Comparison of ENCODE assay signal across 8 mouse cellular contexts in the genomic region with DNA sequence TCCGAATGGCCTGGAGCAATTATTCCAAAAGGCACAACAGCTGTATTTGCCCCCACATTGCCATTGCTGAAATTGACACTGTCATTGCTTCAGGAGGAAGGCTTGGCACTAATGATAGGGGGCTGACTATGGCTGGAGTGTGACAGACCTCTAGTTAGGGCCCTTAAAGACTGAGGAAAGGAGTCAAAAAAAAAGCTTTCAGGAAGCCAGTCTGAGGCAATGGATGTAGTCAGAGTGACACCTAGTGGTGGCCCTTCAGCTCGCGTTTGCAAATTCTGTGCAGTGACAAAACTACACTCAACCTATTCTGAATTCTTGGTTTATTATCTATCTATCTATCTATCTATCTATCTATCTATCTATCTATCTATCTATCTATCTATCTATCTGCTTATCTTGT. TPM values are rescaled to one million over a fixed set of nuclear protein-coding genes. Genes with fewer than 3 reads are reported as not detected.
DNase-seq lines count a peak whose midpoint lies in the region; ATAC-seq and TF ChIP-seq lines count a peak whose summit lies in the region.
"Had no signal": no experiment of that assay in that cellular context is flagged by ENCODE, and none has a peak within 500 bp of the region (broad histone marks: within the 10 kb centered on the region; RNA-seq: fewer than 3 reads in every experiment).

No protein-coding gene starts in this region.

- H3K79me2 ChIP-seq in CH12.LX (replicated peaks; ENCODE audit: control insufficient read depth, extremely low read depth, insufficient read depth, poor library complexity, severe bottlenecking): no peaks in the 10 kb centered on the region

- 31% methylated on average over 3 of the region's 3 CpGs for WGBS in intestine, embryonic 14.5 days
- 33% methylated on average over 3 of the region's 3 CpGs for whole genome bisulfite sequencing in intestine, embryonic 15.5 days
- 25% methylated on average over 3 of the region's 3 CpGs for WGBS in forebrain, embryonic 16.5 days
- WGBS in limb, embryonic 11.5 days: 25% methylated on average over 3 of the region's 3 CpGs

- H3K4me2 ChIP-seq in intestine, embryonic 14.5 days (ENCODE audit: low read length): no peak overlapping the region
- H3K4me2 ChIP-seq in intestine, embryonic 15.5 days (replicated peaks): no peak overlapping the region
- H3K4me2 ChIP-seq in CH12.LX (ENCODE audit: insufficient read depth, low read depth, poor library complexity, severe bottlenecking): no peak overlapping the region
- no peak overlapping the region for H3K4me2 ChIP-seq in forebrain, embryonic 16.5 days (ENCODE audit: low read length)
- no peak overlapping the region for H3K4me2 ChIP-seq in limb, embryonic 11.5 days (ENCODE audit: low read depth, severe bottlenecking)

- no peak for TF ChIP-seq POLR2A in CH12.LX (IDR thresholded peaks at IDR 0.05; ENCODE audit: low read depth, low read length)

- no peak for ATAC-seq in intestine, embryonic 14.5 days (replicated peaks; ENCODE audit: low FRiP score, low TSS enrichment, low read depth)
- ATAC-seq in intestine, embryonic 15.5 days: no peak
- 0 out of 2 replicates have a peak, but pooled peaks have one; percentile 43 for ATAC-seq in forebrain, embryonic 16.5 days
- no peak for ATAC-seq in limb, embryonic 11.5 days (ENCODE audit: insufficient number of reproducible peaks, low FRiP score, low TSS enrichment, low read depth)

- no peaks in the 10 kb centered on the region for H3K27me3 ChIP-seq in intestine, embryonic 14.5 days (replicated peaks; ENCODE audit: control insufficient read depth, insufficient read depth, low read length)
- H3K27me3 ChIP-seq in intestine, embryonic 15.5 days (replicated peaks): no peaks in the 10 kb centered on the region
- H3K27me3 ChIP-seq in CH12.LX (replicated peaks): no peaks in the 10 kb centered on the region
- no peaks in the 10 kb centered on the region for H3K27me3 ChIP-seq in forebrain, embryonic 16.5 days (replicated peaks; ENCODE audit: control insufficient read depth, insufficient read depth, low read length)
- no peaks in the 10 kb centered on the region for H3K27me3 ChIP-seq in limb, embryonic 11.5 days (ENCODE audit: control insufficient read depth, insufficient read depth, low read length)

- no peak overlapping the region for H3K27ac ChIP-seq in intestine, embryonic 14.5 days (ENCODE audit: low read depth)
- H3K27ac ChIP-seq in intestine, embryonic 15.5 days: no peak overlapping the region
- H3K27ac ChIP-seq in CH12.LX (ENCODE audit: insufficient read depth, low read depth): no peak overlapping the region
- no peak overlapping the region for H3K27ac ChIP-seq in forebrain, embryonic 16.5 days (ENCODE audit: low read length)
- H3K27ac ChIP-seq in limb, embryonic 11.5 days (replicated peaks; ENCODE audit: low read depth, low read length): no peak overlapping the region

- in situ Hi-C loops in CH12.LX (cut with MboI; ENCODE audit: low pct_ligation_motif_present, low pct_unique_long_range_greater_than_20kb, low sequenced_read_pairs): loop anchor here (25.0 kb wide), 1 partner anchor 515 kb away; the partner anchor contains the start of gene Ttc12

- H3K36me3 ChIP-seq in intestine, embryonic 14.5 days (ENCODE audit: control insufficient read depth, insufficient read depth, low read length): no peaks in the 10 kb centered on the region
- no peaks in the 10 kb centered on the region for H3K36me3 ChIP-seq in intestine, embryonic 15.5 days
- H3K36me3 ChIP-seq in CH12.LX (replicated peaks in 1 of 2; ENCODE audit: control insufficient read depth in 1 of 2, insufficient read depth in 1 of 2, low read length in 1 of 2): no peaks in the 10 kb centered on the region
- H3K36me3 ChIP-seq in forebrain, embryonic 16.5 days (ENCODE audit: control insufficient read depth, insufficient read depth): no peaks in the 10 kb centered on the region
- H3K36me3 ChIP-seq in limb, embryonic 11.5 days (ENCODE audit: control insufficient read depth, insufficient read depth, low read length): no peaks in the 10 kb centered on the region

- peak; percentile 79 for DNase-seq in intestine, embryonic 14.5 days (ENCODE audit: low spot score)
- peak; percentile 51 for DNase-seq in CH12.LX (ENCODE audit: extremely low read depth)
- peak; percentile 25 for DNase-seq in adrenal gland, adult 2 months
- peak; percentile 72 for DNase-seq in limb, embryonic 11.5 days (ENCODE audit: low spot score)
- DNase-seq in right cerebral cortex, postnatal 36 days (ENCODE audit: low spot score in 2 of 2): peak; percentile 34 to 40

- H3K9me3 ChIP-seq in intestine, embryonic 14.5 days (ENCODE audit: control insufficient read depth, low read length): no peaks in the 10 kb centered on the region
- H3K9me3 ChIP-seq in intestine, embryonic 15.5 days: no peaks in the 10 kb centered on the region
- H3K9me3 ChIP-seq in CH12.LX (replicated peaks; ENCODE audit: low read length): peaks cover 9% of the 10 kb centered on the region
- H3K9me3 ChIP-seq in forebrain, embryonic 16.5 days (ENCODE audit: control insufficient read depth, low read length): no peaks in the 10 kb centered on the region
- no peaks in the 10 kb centered on the region for H3K9me3 ChIP-seq in limb, embryonic 11.5 days (ENCODE audit: control insufficient read depth, low read length)

- TF ChIP-seq EP300 in CH12.LX (IDR thresholded peaks at IDR 0.05; ENCODE audit: low read length): no peak

- dilution Hi-C loops in CH12.LX (cut with MboI; ENCODE audit: extremely low pct_ligation_motif_present, extremely low pct_unique_long_range_greater_than_20kb, low sequenced_read_pairs): no loop called here

- peak; percentile 81 for TF ChIP-seq RAD21 in CH12.LX (IDR thresholded peaks at IDR 0.05; ENCODE audit: low read depth, low read length)

- no peak overlapping the region for H3K4me3 ChIP-seq in intestine, embryonic 14.5 days (ENCODE audit: low read depth, low read length)
- H3K4me3 ChIP-seq in intestine, embryonic 15.5 days (replicated peaks): no peak overlapping the region
- H3K4me3 ChIP-seq in CH12.LX (replicated peaks in 1 of 3; ENCODE audit: low read depth in 2 of 3, low read length in 2 of 3, poor library complexity in 1 of 3): no peak overlapping the region
- no peak overlapping the region for H3K4me3 ChIP-seq in forebrain, embryonic 16.5 days (replicated peaks; ENCODE audit: low read length)
- H3K4me3 ChIP-seq in limb, embryonic 11.5 days (ENCODE audit: low read depth, low read length): no peak overlapping the region

- TF ChIP-seq CTCF in CH12.LX (conservative IDR thresholded peaks at IDR 0.05 in 1 of 2, IDR thresholded peaks at IDR 0.05 in 1 of 2; ENCODE audit: low read depth in 2 of 2, low read length in 2 of 2): peak; percentile 76 to 88

- no peaks in the 10 kb centered on the region for H3K4me1 ChIP-seq in intestine, embryonic 14.5 days (replicated peaks; ENCODE audit: control insufficient read depth, insufficient read depth, low read length)
- H3K4me1 ChIP-seq in intestine, embryonic 15.5 days (replicated peaks): no peaks in the 10 kb centered on the region
- peaks cover 0 to 8% of the 10 kb centered on the region in 2 experiments; a peak in 2 of 4 replicates for H3K4me1 ChIP-seq in CH12.LX (ENCODE audit: control insufficient read depth in 1 of 2, insufficient read depth in 2 of 2)
- H3K4me1 ChIP-seq in forebrain, embryonic 16.5 days (replicated peaks; ENCODE audit: control insufficient read depth, insufficient read depth, low read length): 0 out of 2 replicates have a peak, but pooled peaks cover 2% of the 10 kb centered on the region
- H3K4me1 ChIP-seq in limb, embryonic 11.5 days (ENCODE audit: control insufficient read depth, insufficient read depth, low read length): no peaks in the 10 kb centered on the region

- H3K9ac ChIP-seq in intestine, embryonic 14.5 days (ENCODE audit: low read length): no peak overlapping the region
- no peak overlapping the region for H3K9ac ChIP-seq in intestine, embryonic 15.5 days
- H3K9ac ChIP-seq in CH12.LX (ENCODE audit: insufficient read depth, low read depth): no peak overlapping the region
- H3K9ac ChIP-seq in forebrain, embryonic 16.5 days (replicated peaks; ENCODE audit: low read depth, low read length): no peak overlapping the region
- no peak overlapping the region for H3K9ac ChIP-seq in limb, embryonic 11.5 days (ENCODE audit: low read length)

TF ChIP-seq in CH12.LX, 34 proteins besides CTCF, POLR2A, EP300 and RAD21:
- no peak for TF ChIP-seq SIN3A (IDR thresholded peaks at IDR 0.05; ENCODE audit: low read length)
- peak; percentile 77 for TF ChIP-seq SMC3 (IDR thresholded peaks at IDR 0.05; ENCODE audit: low read depth, low read length)
- TF ChIP-seq TCF12 (IDR thresholded peaks at IDR 0.05; ENCODE audit: low read depth, low read length): no peak
- peak; percentile 92 for TF ChIP-seq ZNF384 (IDR thresholded peaks at IDR 0.05; ENCODE audit: low read depth, low read length)
- peak; percentile 51; the same call in 1 of the 2 replicates for TF ChIP-seq ELF1 (IDR thresholded peaks at IDR 0.05; ENCODE audit: low read depth, low read length)

RNA-seq across cellular contexts. Expression of gene Htr3b, which starts 7.7 kb away (rescaled TPM):
- polyA plus RNA-seq in intestine, embryonic 14.5 days (2014; fragmentation: Nextera tagmentation; extraction: Ambion mirVana): 2.3 and 3.3 TPM in 2 replicates
- polyA plus RNA-seq in intestine, embryonic 15.5 days (2015; fragmentation: Nextera tagmentation; extraction: Ambion mirVana): 1.9 and 2.0 TPM in 2 replicates
- not detected in 2 replicates for total RNA-seq in CH12.LX (2012; rRNA removed)
- total RNA-seq in CH12.LX (2014; rRNA removed): not detected in 2 replicates
- not detected in 2 replicates for polyA plus RNA-seq in CH12.LX (2012; ENCODE audit: insufficient read length, low read depth)
- under 1 TPM; 0.14 to 0.55 TPM for total RNA-seq in adrenal gland, adult 2 months (2021)
- 0.13 and 0.65 TPM in 2 replicates for polyA plus RNA-seq in adrenal gland, adult 2 months (2012; rRNA removed)
- not detected in 2 replicates for polyA plus RNA-seq in forebrain, embryonic 16.5 days (2015; fragmentation: Nextera tagmentation; extraction: Ambion mirVana)
- polyA plus RNA-seq in limb, embryonic 11.5 days (2014; fragmentation: Nextera tagmentation; extraction: Ambion mirVana): 0.07 TPM in 1 of 2 replicates, not detected in the other
- polyA plus RNA-seq: liver, embryonic 16.5 days had no signal

RNA-seq across cellular contexts. Expression of gene Usp28, which starts 12.7 kb away (rescaled TPM):
- 26.7 and 30.7 TPM in 2 replicates for polyA plus RNA-seq in intestine, embryonic 14.5 days (2014; fragmentation: Nextera tagmentation; extraction: Ambion mirVana)
- 19.0 and 19.2 TPM in 2 replicates for polyA plus RNA-seq in intestine, embryonic 15.5 days (2015; fragmentation: Nextera tagmentation; extraction: Ambion mirVana)
- total RNA-seq in CH12.LX (2012; rRNA removed) (5.5 and 7.0 TPM in 2 replicates), CH12.LX (2014; rRNA removed) (5.8 and 6.5 TPM in 2 replicates)
- 7.7 and 9.3 TPM in 2 replicates for polyA plus RNA-seq in CH12.LX (2012; ENCODE audit: insufficient read length, low read depth)
- 10 to 100 TPM; 10.7 to 11.2 TPM for total RNA-seq in adrenal gland, adult 2 months (2021)
- polyA plus RNA-seq in adrenal gland, adult 2 months (2012; rRNA removed): 6.6 and 6.9 TPM in 2 replicates
- 36.8 and 40.5 TPM in 2 replicates for polyA plus RNA-seq in forebrain, embryonic 16.5 days (2015; fragmentation: Nextera tagmentation; extraction: Ambion mirVana)
- 41.6 and 42.4 TPM in 2 replicates for polyA plus RNA-seq in limb, embryonic 11.5 days (2014; fragmentation: Nextera tagmentation; extraction: Ambion mirVana)

Comparison
In these comparisons a context has a peak if more than half of its experiments do, and no peak if none do; other contexts are left out.
1. DNase-seq: peak in every context shown above with its lines; median percentile 79 in intestine, embryonic 14.5 days; 72 in limb, embryonic 11.5 days; 51 in CH12.LX; 37 in right cerebral cortex, postnatal 36 days; 25 in adrenal gland, adult 2 months.